Mouse (Mus musculus): ENCODE data around the gene Tomm40l.

The Tomm40l gene

GRCm38 (mm10) chr1:171193911-171194830 lies 28.1 kb downstream of the Tomm40l start:
- no peak for DNase-seq (ENCODE audit: low spot score in 2 of 2)

- no peak for DNase-seq (ENCODE audit: low spot score in 2 of 2)
These were observed 29.0 kb downstream of the Tomm40l start for GRCm38 (mm10) chr1:171193093-171193840.

GRCm38 (mm10) chr1:171192283-171192682 lies 30.0 kb downstream of the Tomm40l start:
- DNase-seq (ENCODE audit: low spot score in 2 of 2) = no peak

GRCm38 (mm10) chr1:171190832-171191231 lies 31.5 kb downstream of the Tomm40l start:
- DNase-seq (ENCODE audit: low spot score in 2 of 2) = no peak

- DNase-seq (ENCODE audit: low spot score in 2 of 2) = no peak
These were observed 32.7 kb downstream of the Tomm40l start for GRCm38 (mm10) chr1:171189476-171190114.

- no peak for DNase-seq (ENCODE audit: low spot score in 2 of 2)
These were observed 33.3 kb downstream of the Tomm40l start for GRCm38 (mm10) chr1:171189046-171189445.

- DNase-seq (ENCODE audit: low spot score in 2 of 2) = no peak
These were observed 34.2 kb downstream of the Tomm40l start for GRCm38 (mm10) chr1:171187851-171188700.

GRCm38 (mm10) chr1:171185655-171186054 lies 36.7 kb downstream of the Tomm40l start:
- DNase-seq (ENCODE audit: low spot score in 2 of 2) = no peak

GRCm38 (mm10) chr1:171184314-171184713 lies 38.0 kb downstream of the Tomm40l start:
- no peak for DNase-seq (ENCODE audit: low spot score in 2 of 2)

- DNase-seq (ENCODE audit: low spot score in 2 of 2) = no peak
These were observed 38.7 kb downstream of the Tomm40l start for GRCm38 (mm10) chr1:171183620-171184019.

GRCm38 (mm10) chr1:171183025-171183424 lies 39.3 kb downstream of the Tomm40l start:
- DNase-seq (ENCODE audit: low spot score in 2 of 2) = no peak

- DNase-seq (ENCODE audit: low spot score in 2 of 2) = no peak
These were observed 42.7 kb downstream of the Tomm40l start for GRCm38 (mm10) chr1:171179487-171180171.

- no peak for DNase-seq (ENCODE audit: low spot score in 2 of 2)
These were observed 49.5 kb downstream of the Tomm40l start for GRCm38 (mm10) chr1:171172779-171173178.

GRCm38 (mm10) chr1:171171138-171171537 lies 51.2 kb downstream of the Tomm40l start:
- DNase-seq (ENCODE audit: low spot score in 2 of 2) = no peak

- no peak for DNase-seq (ENCODE audit: low spot score in 2 of 2)
These were observed 52.4 kb downstream of the Tomm40l start for GRCm38 (mm10) chr1:171169913-171170312.

- no peak for DNase-seq (ENCODE audit: low spot score in 2 of 2)
These were observed 53.4 kb downstream of the Tomm40l start for GRCm38 (mm10) chr1:171168906-171169305.

Measured in spleen, postnatal 4 days (tissue).